In the genomic region with DNA sequence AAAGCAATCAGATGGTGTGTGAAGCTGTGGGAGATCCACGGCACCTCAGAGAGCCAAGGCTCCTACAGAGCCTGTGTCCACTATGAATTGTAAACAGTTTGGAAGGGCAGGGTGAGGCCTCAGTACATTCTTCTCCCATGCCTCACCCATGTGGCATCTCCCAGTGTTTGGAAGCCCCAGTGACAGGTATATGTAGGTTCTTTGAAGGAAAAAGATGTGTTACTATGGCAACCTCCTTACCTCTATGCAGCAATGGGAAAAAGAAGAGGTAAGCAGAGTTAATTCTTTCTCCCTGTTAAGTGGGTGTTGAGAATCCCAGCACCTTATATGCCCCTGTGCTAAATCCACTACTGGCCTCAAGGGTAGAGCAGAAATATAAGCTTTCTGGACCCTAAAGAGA, we compare ENCODE assay signal across 25 mouse cellular contexts.
"Had no signal": no experiment of that assay in that cellular context is flagged by ENCODE, and none has a peak within 500 bp of the region (broad histone marks: within the 10 kb centered on the region; RNA-seq: fewer than 3 reads in every experiment).

No protein-coding gene starts in this region.

- H3K4me1 ChIP-seq: heart, embryonic 13.5 days; heart, embryonic 15.5 days; kidney, embryonic 15.5 days; limb, embryonic 13.5 days; limb, embryonic 15.5 days; liver, embryonic 12.5 days had no signal

- H3K36me3 ChIP-seq: heart, embryonic 13.5 days; heart, embryonic 15.5 days; hindbrain, embryonic 13.5 days; kidney, embryonic 15.5 days; limb, embryonic 13.5 days; limb, embryonic 15.5 days; liver, embryonic 12.5 days had no signal

- H3K9me3 ChIP-seq: heart, embryonic 13.5 days; heart, embryonic 15.5 days; kidney, embryonic 15.5 days; limb, embryonic 13.5 days; limb, embryonic 15.5 days; liver, embryonic 12.5 days had no signal

- DNase-seq: gastrocnemius, postnatal 14 days; gastrocnemius, postnatal 36 days; heart, adult 11 months; heart, adult 2 months; heart, postnatal 14 days; heart, postnatal 36 days; kidney, adult 11 months; kidney, adult 2 months; kidney, adult 9 months; kidney, postnatal 14 days; kidney, postnatal 36 days; layer of hippocampus, adult 9-11 months; layer of hippocampus, postnatal 36 days; left cerebral cortex, postnatal 4 days had no signal

- ATAC-seq: hindbrain, postnatal 0 days; intestine, embryonic 16.5 days; liver, embryonic 12.5 days had no signal

- H3K4me2 ChIP-seq: heart, embryonic 11.5 days; heart, embryonic 13.5 days; heart, embryonic 15.5 days; hindbrain, embryonic 13.5 days; kidney, embryonic 15.5 days; limb, embryonic 13.5 days; limb, embryonic 15.5 days; liver, embryonic 12.5 days had no signal

- H3K4me3 ChIP-seq: heart, adult 2 months; heart, embryonic 13.5 days; heart, embryonic 15.5 days; hindbrain, embryonic 13.5 days; kidney, embryonic 15.5 days; limb, embryonic 13.5 days; limb, embryonic 15.5 days; liver, embryonic 12.5 days had no signal

- H3K9ac ChIP-seq: heart, embryonic 13.5 days; heart, embryonic 15.5 days; hindbrain, embryonic 13.5 days; kidney, embryonic 15.5 days; limb, embryonic 13.5 days; limb, embryonic 15.5 days; liver, embryonic 12.5 days had no signal

- H3K27ac ChIP-seq: heart, adult 2 months; heart, embryonic 13.5 days; heart, embryonic 15.5 days; hindbrain, embryonic 13.5 days; hindbrain, postnatal 0 days; kidney, embryonic 15.5 days; kidney, postnatal 0 days; limb, embryonic 13.5 days; limb, embryonic 15.5 days; liver, embryonic 12.5 days had no signal

- H3K27me3 ChIP-seq: heart, embryonic 13.5 days; heart, embryonic 15.5 days; hindbrain, embryonic 13.5 days; kidney, embryonic 15.5 days; limb, embryonic 13.5 days; limb, embryonic 15.5 days; liver, embryonic 12.5 days had no signal
